Mouse (Mus musculus): ENCODE results near the gene Acnat2. TPM values are rescaled to one million over a fixed set of nuclear protein-coding genes. Genes with fewer than 3 reads are reported as not detected.
"Not testable (repeated sequence)": the region's sequence is repeated elsewhere in the genome, so short reads cannot be mapped to it uniquely, and the experiment has no call there.

Acnat2 gene
- polyA plus RNA-seq, 1 experiment from 2014 or later = not detected

DNA sequence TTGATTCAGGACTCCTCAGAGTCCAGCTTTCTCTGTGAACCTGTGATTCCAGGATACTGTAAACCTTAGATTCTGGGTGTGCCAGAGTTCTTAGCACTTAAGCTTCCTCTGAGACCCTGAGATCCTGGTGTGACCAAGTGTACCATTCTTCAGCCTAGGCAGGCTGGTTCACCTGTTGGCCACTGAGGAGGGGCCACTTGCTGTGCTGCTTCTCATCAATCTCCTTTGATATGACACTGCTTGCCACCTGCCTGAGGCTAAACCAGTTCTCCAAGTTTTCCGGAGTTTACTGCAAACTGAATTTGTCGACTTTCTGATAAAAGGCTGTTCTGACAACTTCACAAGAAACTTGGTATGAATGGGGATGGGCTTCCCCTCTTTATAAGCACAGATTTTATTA lies 50.9 kb downstream of the Acnat2 start:
- Histone ChIP-seq H3K36me3 (ENCODE audit: control insufficient read depth, insufficient read depth, low read length) (no peaks in the 10 kb centered on the region), H3K9ac (ENCODE audit: low read length) (no peak overlapping the region), H3K9me3 (replicated peaks; ENCODE audit: control insufficient read depth, low read length) (no peaks in the 10 kb centered on the region), H3K4me1 (ENCODE audit: control insufficient read depth, insufficient read depth, low read length) (no peaks in the 10 kb centered on the region), H3K27ac (ENCODE audit: low read depth, low read length) (no peak overlapping the region), H3K27me3 (replicated peaks; ENCODE audit: control insufficient read depth, insufficient read depth, low read length) (no peaks in the 10 kb centered on the region), H3K4me3 (ENCODE audit: low read depth, low read length) (no peak overlapping the region), H3K4me2 (ENCODE audit: low read length) (no peak overlapping the region)
- DNase-seq (ENCODE audit: low spot score) (no peak), ATAC-seq (no peak)
- WGBS = 81% methylated on average over 2 of the region's 2 CpGs

DNA sequence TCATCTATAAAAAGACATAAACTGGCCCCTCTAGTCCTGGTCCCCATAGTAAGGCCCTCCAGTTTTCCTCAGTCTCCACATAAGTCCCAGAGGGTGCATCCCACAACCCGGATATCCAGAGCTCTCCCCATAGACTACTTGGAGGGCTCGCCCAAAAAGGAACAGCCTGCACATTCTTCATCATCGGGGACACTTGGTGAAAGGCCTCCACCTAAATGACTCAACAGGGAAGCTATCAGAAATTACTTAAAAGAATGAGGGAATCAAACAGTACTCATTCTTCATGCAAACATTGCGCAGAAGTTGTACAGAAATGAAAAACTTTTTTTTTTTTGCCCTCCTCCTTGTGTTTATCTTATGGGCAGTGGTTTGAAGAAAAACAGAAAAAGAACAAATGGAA lies 57.5 kb downstream of the Acnat2 start:
- DNase-seq (ENCODE audit: low spot score) = no peak
- no peaks in the 10 kb centered on the region for H3K9me3 ChIP-seq (replicated peaks; ENCODE audit: control insufficient read depth, low read length)
- no peaks in the 10 kb centered on the region for H3K4me1 ChIP-seq (ENCODE audit: control insufficient read depth, insufficient read depth, low read length)
- H3K27me3 ChIP-seq (replicated peaks; ENCODE audit: control insufficient read depth, insufficient read depth, low read length) = no peaks in the 10 kb centered on the region
- 91% methylated on average over 4 of the region's 4 CpGs for WGBS
- no peak for ATAC-seq
- no peak overlapping the region for H3K27ac ChIP-seq (ENCODE audit: low read depth, low read length)
- no peak overlapping the region for H3K4me2 ChIP-seq (ENCODE audit: low read length)
- H3K9ac ChIP-seq (ENCODE audit: low read length) = no peak overlapping the region
- H3K36me3 ChIP-seq (ENCODE audit: control insufficient read depth, insufficient read depth, low read length) = no peaks in the 10 kb centered on the region
- no peak overlapping the region for H3K4me3 ChIP-seq (ENCODE audit: low read depth, low read length)

DNA sequence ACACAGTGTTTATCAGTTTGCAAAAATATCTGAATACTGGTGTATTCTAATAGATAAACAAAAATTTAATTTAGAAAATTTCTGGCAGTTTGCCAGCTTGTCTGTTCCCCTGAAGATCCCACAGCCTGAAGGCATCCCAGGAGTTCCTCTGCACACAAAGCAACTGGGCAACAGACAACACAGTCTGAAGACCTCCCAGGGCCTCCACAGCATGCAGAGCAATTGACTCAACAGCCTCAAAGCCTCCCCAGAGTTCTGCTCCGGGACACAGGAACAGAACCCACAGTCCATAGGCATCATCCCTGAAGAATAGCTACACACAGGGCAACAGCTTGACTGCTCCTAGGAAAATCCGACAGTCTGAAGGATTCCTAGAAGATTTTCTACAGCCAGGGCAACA lies 59.3 kb downstream of the Acnat2 start:
- no peaks in the 10 kb centered on the region for H3K4me1 ChIP-seq (ENCODE audit: control insufficient read depth, insufficient read depth, low read length)
- no peak overlapping the region for H3K4me2 ChIP-seq (ENCODE audit: low read length)
- no peak overlapping the region for H3K9ac ChIP-seq (ENCODE audit: low read length)
- no peaks in the 10 kb centered on the region for H3K9me3 ChIP-seq (replicated peaks; ENCODE audit: control insufficient read depth, low read length)
- no peak overlapping the region for H3K4me3 ChIP-seq (ENCODE audit: low read depth, low read length)
- ATAC-seq (no peak), DNase-seq (ENCODE audit: low spot score) (peak; percentile 22)
- 33% methylated on average over 2 of the region's 2 CpGs for WGBS
- no peak overlapping the region for H3K27ac ChIP-seq (ENCODE audit: low read depth, low read length)
- H3K27me3 ChIP-seq (replicated peaks; ENCODE audit: control insufficient read depth, insufficient read depth, low read length) = no peaks in the 10 kb centered on the region
- H3K36me3 ChIP-seq (ENCODE audit: control insufficient read depth, insufficient read depth, low read length) = no peaks in the 10 kb centered on the region

DNA sequence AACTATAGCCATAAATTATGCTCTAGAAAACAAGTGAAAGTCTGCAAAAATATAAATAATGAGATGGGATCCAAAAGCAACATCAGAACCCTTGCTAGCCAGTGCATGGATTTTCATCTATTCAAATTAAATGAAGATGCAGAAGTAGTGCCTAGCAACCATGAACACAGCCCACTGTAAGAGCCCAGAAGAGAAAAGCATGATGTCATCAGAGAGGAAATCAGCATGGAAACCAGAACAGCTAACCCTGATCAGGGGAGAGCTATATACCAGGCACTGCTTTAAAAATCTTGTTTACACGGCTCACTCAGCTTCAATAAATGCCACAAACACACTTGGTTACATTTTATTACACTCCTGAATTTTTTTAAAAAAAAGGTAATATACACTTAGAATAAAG lies 60.0 kb downstream of the Acnat2 start:
- 73% methylated on average over 1 of the region's 1 CpGs for WGBS
- DNase-seq (ENCODE audit: low spot score) (peak; percentile 3), ATAC-seq (peak; percentile 32; the same call in 1 of the 2 replicates)

DNA sequence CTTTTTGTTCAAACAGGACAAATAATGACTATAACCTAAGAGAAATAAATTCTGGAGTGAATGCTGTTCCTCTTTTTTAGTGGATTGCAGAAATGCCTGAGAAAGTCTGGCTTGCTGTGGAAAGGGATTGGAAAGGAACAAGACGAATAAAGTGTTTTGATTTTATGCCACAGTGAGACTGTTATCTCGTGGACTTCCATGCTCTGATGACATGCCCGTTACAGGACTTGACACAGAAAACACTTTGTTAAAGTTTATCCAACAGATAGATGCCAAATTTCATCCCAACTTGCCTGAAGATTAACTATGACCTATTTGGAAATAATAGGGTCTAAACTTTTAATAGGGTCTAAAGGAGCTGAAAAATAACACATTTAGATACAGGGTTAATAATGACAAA lies 67.9 kb downstream of the Acnat2 start:
- DNase-seq (ENCODE audit: low spot score); H3K4me3 ChIP-seq (ENCODE audit: low read depth, low read length); H3K27me3 ChIP-seq (replicated peaks; ENCODE audit: control insufficient read depth, insufficient read depth, low read length); H3K36me3 ChIP-seq (ENCODE audit: control insufficient read depth, insufficient read depth, low read length); H3K9ac ChIP-seq (ENCODE audit: low read length); H3K9me3 ChIP-seq (replicated peaks; ENCODE audit: control insufficient read depth, low read length); ATAC-seq; H3K4me1 ChIP-seq (ENCODE audit: control insufficient read depth, insufficient read depth, low read length); H3K27ac ChIP-seq (ENCODE audit: low read depth, low read length); H3K4me2 ChIP-seq (ENCODE audit: low read length): not testable (repeated sequence)
- 80% methylated on average over 3 of the region's 3 CpGs for WGBS

More for the DNA sequence above, 60.0 kb downstream of the Acnat2 start:
- not testable (repeated sequence) for H3K9ac ChIP-seq (ENCODE audit: low read length); H3K27ac ChIP-seq (ENCODE audit: low read depth, low read length); H3K4me3 ChIP-seq (ENCODE audit: low read depth, low read length); H3K36me3 ChIP-seq (ENCODE audit: control insufficient read depth, insufficient read depth, low read length); H3K4me1 ChIP-seq (ENCODE audit: control insufficient read depth, insufficient read depth, low read length); H3K9me3 ChIP-seq (replicated peaks; ENCODE audit: control insufficient read depth, low read length); H3K4me2 ChIP-seq (ENCODE audit: low read length); H3K27me3 ChIP-seq (replicated peaks; ENCODE audit: control insufficient read depth, insufficient read depth, low read length)

DNA sequence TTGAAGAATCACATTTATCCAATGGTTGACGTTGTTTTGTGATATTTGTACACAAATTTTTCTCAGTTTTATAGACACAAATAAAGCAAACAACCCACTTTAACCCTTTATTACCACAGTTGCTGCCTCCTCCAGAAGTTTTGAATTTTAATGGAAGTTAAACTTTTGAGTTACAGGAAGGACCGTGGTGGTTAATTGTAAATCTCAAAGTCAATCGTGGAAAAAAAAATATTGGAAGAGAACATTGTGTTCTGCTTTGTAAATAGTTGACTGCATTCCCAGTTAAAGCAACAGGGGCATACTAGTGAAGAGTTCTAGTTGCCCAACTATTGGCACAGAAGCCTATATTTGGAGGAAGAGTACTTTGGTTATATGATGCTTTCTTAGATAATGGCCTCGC lies 70.0 kb downstream of the Acnat2 start:
- not testable (repeated sequence) for H3K4me3 ChIP-seq (ENCODE audit: low read depth, low read length); ATAC-seq; H3K4me2 ChIP-seq (ENCODE audit: low read length); H3K27me3 ChIP-seq (replicated peaks; ENCODE audit: control insufficient read depth, insufficient read depth, low read length); H3K9ac ChIP-seq (ENCODE audit: low read length); H3K9me3 ChIP-seq (replicated peaks; ENCODE audit: control insufficient read depth, low read length); H3K36me3 ChIP-seq (ENCODE audit: control insufficient read depth, insufficient read depth, low read length); H3K27ac ChIP-seq (ENCODE audit: low read depth, low read length); DNase-seq (ENCODE audit: low spot score); H3K4me1 ChIP-seq (ENCODE audit: control insufficient read depth, insufficient read depth, low read length)
- WGBS = 94% methylated on average over 3 of the region's 4 CpGs

Other genes starting within 250 kb of the Acnat2 start
- not detected in 2 replicates for gene Acnat1, start 65.8 kb upstream of the Acnat2 start, polyA plus RNA-seq (2014; fragmentation: Nextera tagmentation; extraction: Ambion mirVana)
- not detected in 2 replicates for gene Baat, start 98.4 kb upstream of the Acnat2 start, polyA plus RNA-seq (2014; fragmentation: Nextera tagmentation; extraction: Ambion mirVana)
- gene Mrpl50, start 112.9 kb upstream of the Acnat2 start, polyA plus RNA-seq (2014; fragmentation: Nextera tagmentation; extraction: Ambion mirVana) = 81.0 and 91.9 TPM in 2 replicates
- 14.4 and 18.3 TPM in 2 replicates for gene Zfp189, start 113.0 kb upstream of the Acnat2 start, polyA plus RNA-seq (2014; fragmentation: Nextera tagmentation; extraction: Ambion mirVana)
- 0.15 and 0.27 TPM in 2 replicates for gene Aldob, start 141.4 kb upstream of the Acnat2 start, polyA plus RNA-seq (2014; fragmentation: Nextera tagmentation; extraction: Ambion mirVana)
- 53.6 and 61.1 TPM in 2 replicates for gene Tmem246, start 189.7 kb upstream of the Acnat2 start, polyA plus RNA-seq (2014; fragmentation: Nextera tagmentation; extraction: Ambion mirVana)
- 63.0 and 71.9 TPM in 2 replicates for gene Rnf20, start 223.9 kb upstream of the Acnat2 start, polyA plus RNA-seq (2014; fragmentation: Nextera tagmentation; extraction: Ambion mirVana)